Mouse (Mus musculus): ENCODE data around the gene Babam1. TPM values are rescaled to one million over a fixed set of nuclear protein-coding genes. Genes with fewer than 3 reads are reported as not detected.

The Babam1 gene
- polyA plus RNA-seq, 1 experiment: 70.6 TPM

- Histone ChIP-seq H3K36me3 (ENCODE audit: control insufficient read depth, insufficient read depth, low read length) (no peaks in the 10 kb centered on the region), H3K27me3 (ENCODE audit: control insufficient read depth, insufficient read depth, low read length) (no peaks in the 10 kb centered on the region), H3K27ac (ENCODE audit: control insufficient read depth, insufficient read depth, low read depth, low read length) (no peak overlapping the region), H3K4me3 (ENCODE audit: control insufficient read depth, low read depth, low read length) (no peak overlapping the region), H3K4me1 (ENCODE audit: control insufficient read depth, insufficient read depth, low read length) (no peaks in the 10 kb centered on the region)
- no peak for TF ChIP-seq POLR2A (IDR thresholded peaks at IDR 0.05; ENCODE audit: control insufficient read depth, low read depth, low read length)
- TF ChIP-seq CTCF (IDR thresholded peaks at IDR 0.05; ENCODE audit: control insufficient read depth, insufficient read depth, insufficient replicate concordance, low read depth, low read length): no peak
Observed at GRCm38 (mm10) chr8:71451337-71451736, 54.7 kb downstream of the Babam1 start.

GRCm38 (mm10) chr8:71451777-71452176 is 55.1 kb downstream of the Babam1 start:
- no peaks in the 10 kb centered on the region for H3K27me3 ChIP-seq (ENCODE audit: control insufficient read depth, insufficient read depth, low read length)
- no peak overlapping the region for H3K27ac ChIP-seq (ENCODE audit: control insufficient read depth, insufficient read depth, low read depth, low read length)
- H3K4me1 ChIP-seq (ENCODE audit: control insufficient read depth, insufficient read depth, low read length): no peaks in the 10 kb centered on the region; the same call in 1 of the 2 replicates
- TF ChIP-seq POLR2A (IDR thresholded peaks at IDR 0.05; ENCODE audit: control insufficient read depth, low read depth, low read length) (no peak), CTCF (IDR thresholded peaks at IDR 0.05; ENCODE audit: control insufficient read depth, insufficient read depth, insufficient replicate concordance, low read depth, low read length) (no peak)
- H3K4me3 ChIP-seq (ENCODE audit: control insufficient read depth, low read depth, low read length): no peak overlapping the region
- no peaks in the 10 kb centered on the region for H3K36me3 ChIP-seq (ENCODE audit: control insufficient read depth, insufficient read depth, low read length)

- Histone ChIP-seq H3K36me3 (ENCODE audit: control insufficient read depth, insufficient read depth, low read length) (no peaks in the 10 kb centered on the region), H3K27ac (ENCODE audit: control insufficient read depth, insufficient read depth, low read depth, low read length) (no peak overlapping the region), H3K27me3 (ENCODE audit: control insufficient read depth, insufficient read depth, low read length) (no peaks in the 10 kb centered on the region), H3K4me1 (ENCODE audit: control insufficient read depth, insufficient read depth, low read length) (peaks cover 2% of the 10 kb centered on the region), H3K4me3 (ENCODE audit: control insufficient read depth, low read depth, low read length) (no peak overlapping the region)
- TF ChIP-seq CTCF (IDR thresholded peaks at IDR 0.05; ENCODE audit: control insufficient read depth, insufficient read depth, insufficient replicate concordance, low read depth, low read length): no peak
- no peak for TF ChIP-seq POLR2A (IDR thresholded peaks at IDR 0.05; ENCODE audit: control insufficient read depth, low read depth, low read length)
Observed at GRCm38 (mm10) chr8:71452669-71453068, 56.0 kb downstream of the Babam1 start.

Other genes starting within 250 kb of the Babam1 start
- 8.2 and 8.8 TPM in 2 replicates for gene Myo9b, start 124.1 kb upstream of the Babam1 start, polyA plus RNA-seq (2012; rRNA removed)
- gene Haus8, start 123.9 kb upstream of the Babam1 start, polyA plus RNA-seq (2012; rRNA removed): 4.1 and 4.5 TPM in 2 replicates
- gene Use1, start 30.0 kb upstream of the Babam1 start, polyA plus RNA-seq (2012; rRNA removed): 158 and 169 TPM in 2 replicates
- gene Ocel1, start 25.6 kb upstream of the Babam1 start, polyA plus RNA-seq (2012; rRNA removed): 36.5 and 45.0 TPM in 2 replicates
- 10.2 and 10.8 TPM in 2 replicates for gene Nr2f6, start 14.9 kb upstream of the Babam1 start, polyA plus RNA-seq (2012; rRNA removed)
- gene Ushbp1, start 1.1 kb upstream of the Babam1 start, polyA plus RNA-seq (2012; rRNA removed): 1.3 and 1.8 TPM in 2 replicates
- 1.9 and 2.3 TPM in 2 replicates for gene Ankle1, start 9.1 kb downstream of the Babam1 start, polyA plus RNA-seq (2012; rRNA removed)
- 231 and 283 TPM in 2 replicates for gene Abhd8, start 66.8 kb downstream of the Babam1 start, polyA plus RNA-seq (2012; rRNA removed)
- 14.2 and 19.5 TPM in 2 replicates for gene Mrpl34, start 68.1 kb downstream of the Babam1 start, polyA plus RNA-seq (2012; rRNA removed)
- 136 and 152 TPM in 2 replicates for gene Dda1, start 72.3 kb downstream of the Babam1 start, polyA plus RNA-seq (2012; rRNA removed)
- gene Ano8, start 89.1 kb downstream of the Babam1 start, polyA plus RNA-seq (2012; rRNA removed): 0.99 and 1.2 TPM in 2 replicates
- 6.1 and 6.3 TPM in 2 replicates for gene Gtpbp3, start 91.2 kb downstream of the Babam1 start, polyA plus RNA-seq (2012; rRNA removed)
- gene Plvap, start 114.9 kb downstream of the Babam1 start, polyA plus RNA-seq (2012; rRNA removed): 0.95 and 2.4 TPM in 2 replicates
- 0.05 TPM in 1 of 2 replicates, not detected in the other for gene Ccdc194, start 128.8 kb downstream of the Babam1 start, polyA plus RNA-seq (2012; rRNA removed)
- 16.0 and 19.8 TPM in 2 replicates for gene Bst2, start 140.6 kb downstream of the Babam1 start, polyA plus RNA-seq (2012; rRNA removed)
- gene Mvb12a, start 146.1 kb downstream of the Babam1 start, polyA plus RNA-seq (2012; rRNA removed): 55.1 and 61.7 TPM in 2 replicates
- 0.86 and 0.88 TPM in 2 replicates for gene Tmem221, start 162.0 kb downstream of the Babam1 start, polyA plus RNA-seq (2012; rRNA removed)
- 0.29 and 0.47 TPM in 2 replicates for gene Nxnl1, start 169.7 kb downstream of the Babam1 start, polyA plus RNA-seq (2012; rRNA removed)
- 72.5 and 82.1 TPM in 2 replicates for gene Slc27a1, start 172.0 kb downstream of the Babam1 start, polyA plus RNA-seq (2012; rRNA removed)
- 88.4 and 93.6 TPM in 2 replicates for gene Pgls, start 195.3 kb downstream of the Babam1 start, polyA plus RNA-seq (2012; rRNA removed)
- 2.2 and 3.9 TPM in 2 replicates for gene Fam129c, start 200.8 kb downstream of the Babam1 start, polyA plus RNA-seq (2012; rRNA removed)
- gene Colgalt1, start 214.1 kb downstream of the Babam1 start, polyA plus RNA-seq (2012; rRNA removed): 31.0 and 37.4 TPM in 2 replicates